Mouse (Mus musculus): ENCODE results near the gene Ints5. TPM values are rescaled to one million over a fixed set of nuclear protein-coding genes. Genes with fewer than 3 reads are reported as not detected.

Ints5 gene
- total RNA-seq, 2 experiments from 2014 or later: 24.4 to 25.6 TPM

GRCm38 (mm10) chr19:8897865-8898495, 5.2 kb downstream of the Ints5 start, which contains the start of gene Ganab:
Gene Ganab, plus strand, starts transcription at chr19:8898071.
- DNase-seq (ENCODE audit: low spot score in 2 of 2): peak; percentile 96 to 97
- TF ChIP-seq CTCF (conservative IDR thresholded peaks at IDR 0.05): peak; percentile 48
- peak within 1 kb of the TSS; percentile 97 for H3K4me3 ChIP-seq
- H3K27ac ChIP-seq: peak within 1 kb of the TSS; percentile 97

DNA sequence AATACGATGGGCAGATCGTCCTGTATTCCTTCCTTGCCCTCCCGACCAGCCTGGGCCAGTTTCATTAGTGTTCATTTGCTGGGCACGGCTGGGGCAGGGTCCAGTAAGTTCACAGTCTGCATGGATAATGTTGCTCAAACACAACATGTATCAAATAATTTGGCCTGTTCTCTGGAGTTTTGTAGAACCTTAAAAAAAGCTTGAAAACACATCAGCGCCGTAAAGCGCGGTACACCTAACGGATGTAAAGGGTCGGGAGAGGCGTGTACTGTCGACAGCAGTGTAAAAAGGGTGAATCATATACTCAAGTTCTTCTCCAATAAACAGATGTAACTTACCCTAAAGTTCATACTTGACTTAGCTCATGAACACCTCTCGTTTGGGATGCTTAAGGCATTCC, 5.8 kb downstream of the Ints5 start:
- TF ChIP-seq CTCF (conservative IDR thresholded peaks at IDR 0.05): no peak
- no peak for DNase-seq (ENCODE audit: low spot score in 2 of 2)
- Histone ChIP-seq H3K27ac (peak overlapping the region; percentile 97), H3K4me3 (peak overlapping the region; percentile 97)

DNA sequence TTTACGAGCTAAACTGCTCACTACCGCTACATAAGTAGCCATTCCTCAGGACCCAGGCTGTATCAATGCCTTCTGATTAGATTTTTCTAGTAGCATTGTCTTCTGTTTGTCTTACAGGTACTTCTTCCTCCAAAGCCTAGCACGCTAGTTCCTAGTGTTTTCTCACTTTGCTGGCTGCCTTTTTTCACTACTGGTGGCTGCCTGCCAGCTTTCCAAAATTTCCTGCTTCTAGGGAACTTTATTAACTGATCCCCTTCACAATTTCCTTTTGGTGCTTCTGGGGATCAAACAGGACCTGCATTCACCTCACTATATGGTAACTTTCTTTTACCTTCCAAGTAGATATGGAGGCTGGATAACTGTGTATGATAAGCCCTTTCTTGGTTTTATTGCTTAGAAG, 6.3 kb downstream of the Ints5 start:
- DNase-seq (ENCODE audit: low spot score in 2 of 2): no peak
- TF ChIP-seq CTCF (conservative IDR thresholded peaks at IDR 0.05): no peak
- Histone ChIP-seq H3K27ac (no peak overlapping the region), H3K4me3 (peak overlapping the region; percentile 97)

- no peak for TF ChIP-seq CTCF (conservative IDR thresholded peaks at IDR 0.05)
- Histone ChIP-seq H3K27ac (no peak overlapping the region), H3K4me3 (no peak overlapping the region)
- no peak for DNase-seq (ENCODE audit: low spot score in 2 of 2)
Observed at GRCm38 (mm10) chr19:8903412-8903811, 10.6 kb downstream of the Ints5 start.

DNA sequence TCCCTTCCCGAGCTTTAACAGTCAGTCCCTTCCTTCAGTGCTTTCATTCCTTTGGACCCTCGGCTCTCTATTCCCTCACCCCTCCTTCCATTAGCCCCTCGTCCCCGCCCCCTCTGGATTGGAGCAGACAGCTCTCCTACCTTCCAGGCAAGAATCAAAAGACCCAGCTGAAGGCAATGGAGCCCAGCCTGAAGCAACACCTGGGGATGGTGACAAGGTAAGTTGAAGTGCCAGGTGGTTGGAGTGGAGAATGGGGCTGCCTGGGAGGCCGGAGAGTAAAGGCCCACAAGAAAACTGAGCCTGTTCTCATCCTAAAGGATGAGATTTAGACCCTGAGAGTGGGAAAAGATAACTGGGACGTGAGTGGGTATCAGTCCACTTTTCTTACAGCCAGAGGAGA, 15.7 kb downstream of the Ints5 start:
- no peak for DNase-seq (ENCODE audit: low spot score in 2 of 2)
- peak overlapping the region; percentile 51 for H3K27ac ChIP-seq
- TF ChIP-seq CTCF (conservative IDR thresholded peaks at IDR 0.05): no peak
- H3K4me3 ChIP-seq: no peak overlapping the region

GRCm38 (mm10) chr19:8911810-8912209, 19.0 kb downstream of the Ints5 start:
- TF ChIP-seq CTCF (conservative IDR thresholded peaks at IDR 0.05): no peak
- Histone ChIP-seq H3K27ac (peak overlapping the region; percentile 79), H3K4me3 (no peak overlapping the region)
- no peak for DNase-seq (ENCODE audit: low spot score in 2 of 2)

DNA sequence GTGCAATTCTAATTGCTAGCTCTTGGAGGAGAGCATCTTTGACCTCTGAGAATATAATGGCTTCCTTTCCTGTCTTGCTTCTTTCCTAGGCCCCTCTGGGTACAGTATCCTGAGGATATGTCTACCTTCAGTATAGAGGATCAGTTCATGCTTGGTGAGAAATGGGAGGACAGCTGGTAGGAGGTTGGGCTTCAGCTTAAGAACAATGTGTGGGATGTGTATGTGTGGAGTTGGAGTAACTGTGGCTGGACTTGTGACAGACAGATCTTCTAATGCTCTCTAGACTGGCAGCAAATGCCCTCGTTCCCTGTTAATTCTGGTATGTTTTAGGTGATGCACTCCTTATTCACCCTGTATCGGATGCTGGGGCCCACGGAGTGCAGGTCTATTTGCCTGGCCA, 21.4 kb downstream of the Ints5 start:
- no peak for TF ChIP-seq CTCF (conservative IDR thresholded peaks at IDR 0.05)
- Histone ChIP-seq H3K4me3 (no peak overlapping the region), H3K27ac (peak overlapping the region; percentile 79)
- DNase-seq (ENCODE audit: low spot score in 2 of 2): peak in 1 of 2 experiments; percentile 50

GRCm38 (mm10) chr19:8919000-8919399, 26.2 kb downstream of the Ints5 start:
- no peak for TF ChIP-seq CTCF (conservative IDR thresholded peaks at IDR 0.05)
- H3K4me3 ChIP-seq: no peak overlapping the region
- no peak overlapping the region for H3K27ac ChIP-seq
- DNase-seq (ENCODE audit: low spot score in 2 of 2): no peak

DNA sequence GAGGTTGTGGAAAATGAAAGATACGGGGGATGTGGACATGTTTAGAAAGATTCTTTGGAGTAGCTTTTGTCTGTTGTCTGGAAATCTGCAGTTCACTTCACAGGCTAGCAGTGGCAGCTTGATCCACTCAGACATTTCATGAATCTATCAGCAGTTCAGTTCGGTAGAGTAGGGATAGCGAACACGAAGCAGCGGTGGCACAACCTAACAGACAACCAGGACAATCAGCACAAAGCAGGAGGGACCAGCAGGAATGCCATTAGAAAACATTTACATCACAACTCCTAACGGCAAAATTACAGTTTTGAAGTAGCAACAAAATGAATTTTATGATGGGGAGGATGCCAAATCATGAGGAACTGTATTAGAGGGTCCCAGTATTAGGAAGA, 26.9 kb downstream of the Ints5 start:
- Histone ChIP-seq H3K27ac (peak overlapping the region; percentile 85), H3K4me3 (peak overlapping the region; percentile 90)
- no peak for TF ChIP-seq CTCF (conservative IDR thresholded peaks at IDR 0.05)
- no peak for DNase-seq (ENCODE audit: low spot score in 2 of 2)

- no peak for TF ChIP-seq CTCF (conservative IDR thresholded peaks at IDR 0.05)
- peak; percentile 93 for DNase-seq (ENCODE audit: low spot score in 2 of 2)
- Histone ChIP-seq H3K27ac (peak within 1 kb of the TSS; percentile 85), H3K4me3 (peak within 1 kb of the TSS; percentile 90)
Observed at GRCm38 (mm10) chr19:8920073-8920736, 27.4 kb downstream of the Ints5 start, which contains the start of gene B3gat3. Gene B3gat3, plus strand, starts transcription at chr19:8920374.

DNA sequence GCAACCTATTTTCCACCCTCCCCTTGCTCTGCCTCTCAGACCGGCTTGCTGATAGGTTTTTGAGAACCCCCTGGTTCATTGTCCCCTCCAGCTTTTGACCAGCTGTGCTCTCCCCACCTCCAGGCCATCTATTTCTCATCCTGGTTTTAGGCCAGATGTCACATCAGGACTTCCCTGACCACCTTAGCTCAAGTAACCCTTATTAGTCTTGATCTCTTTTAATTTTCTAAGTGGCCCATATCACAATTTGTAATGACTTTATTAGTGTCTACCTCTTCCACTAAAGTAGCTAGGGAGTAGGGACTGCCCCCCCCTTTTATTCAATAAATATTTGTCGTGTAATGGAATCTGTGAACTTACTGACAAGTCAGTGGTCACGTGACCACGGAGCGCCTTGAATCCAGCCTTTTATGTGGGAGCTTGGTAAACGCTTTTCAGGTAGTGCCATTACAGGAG, 28.1 kb downstream of the Ints5 start:
- H3K4me3 ChIP-seq: peak overlapping the region; percentile 90
- TF ChIP-seq CTCF (conservative IDR thresholded peaks at IDR 0.05): no peak
- DNase-seq (ENCODE audit: low spot score in 2 of 2): no peak

GRCm38 (mm10) chr19:8921741-8922140, 28.9 kb downstream of the Ints5 start:
- H3K4me3 ChIP-seq: peak overlapping the region; percentile 90; the same call in 1 of the 2 replicates
- no peak for TF ChIP-seq CTCF (conservative IDR thresholded peaks at IDR 0.05)

More for the DNA sequence above, 28.1 kb downstream of the Ints5 start:
- H3K27ac ChIP-seq: peak overlapping the region; percentile 85

DNA sequence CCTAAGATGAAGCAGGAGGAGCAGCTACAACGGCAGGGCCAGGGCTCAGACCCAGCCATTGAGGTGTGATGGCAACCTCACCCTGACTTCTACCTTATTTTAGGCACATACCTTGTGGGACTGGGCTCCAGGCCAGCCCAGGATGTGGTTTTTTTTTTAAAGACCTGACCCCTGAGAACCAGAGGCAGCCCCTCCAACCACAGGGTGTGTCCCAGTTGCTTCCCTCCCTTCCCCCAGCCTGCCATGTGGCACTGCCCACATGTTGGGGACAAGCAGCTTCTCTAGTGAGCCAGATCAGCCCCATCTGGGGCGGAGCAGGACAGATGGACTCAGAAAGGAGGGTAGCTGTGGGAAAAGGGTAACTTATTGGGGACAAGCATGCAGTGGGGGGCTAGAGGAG, 34.0 kb downstream of the Ints5 start:
- TF ChIP-seq CTCF (conservative IDR thresholded peaks at IDR 0.05): no peak
- Histone ChIP-seq H3K4me3 (no peak overlapping the region), H3K27ac (peak overlapping the region; percentile 23; the same call in 1 of the 2 replicates)
- DNase-seq (ENCODE audit: low spot score in 2 of 2): no peak

More at GRCm38 (mm10) chr19:8921741-8922140, 28.9 kb downstream of the Ints5 start:
- H3K27ac ChIP-seq: no peak overlapping the region; the same call in 1 of the 2 replicates
- DNase-seq (ENCODE audit: low spot score in 2 of 2): no peak
